Mouse (Mus musculus): ENCODE measurements around the gene Zfp385c.

GRCm38 (mm10) chr11:100702906-100703305 is 10.7 kb upstream of the Zfp385c start:
- no peak for TF ChIP-seq CTCF (IDR thresholded peaks at IDR 0.05; ENCODE audit: low read depth)
- no peak for TF ChIP-seq EP300 (IDR thresholded peaks at IDR 0.05; ENCODE audit: low read depth)

All from liver, embryonic 14.5 days (tissue).